Comparison of ENCODE assay signal across 12 mouse cellular contexts in genomic region chr10:20630122-20630521, GRCm38 (mm10).
DNase-seq lines count a peak whose midpoint lies in the region; ATAC-seq and TF ChIP-seq lines count a peak whose summit lies in the region.
"Had no signal": no experiment of that assay in that cellular context is flagged by ENCODE, and none has a peak within 500 bp of the region (broad histone marks: within the 10 kb centered on the region; RNA-seq: fewer than 3 reads in every experiment).

No protein-coding gene starts in this region.

- ATAC-seq in heart, embryonic 12.5 days (ENCODE audit: insufficient number of reproducible peaks, low FRiP score): no peak
- peak; percentile 83; the same call in 1 of the 2 replicates for ATAC-seq in lung, embryonic 14.5 days (ENCODE audit: insufficient read depth)

- no peak overlapping the region for H3K9ac ChIP-seq in heart, embryonic 12.5 days
- H3K9ac ChIP-seq in lung, embryonic 14.5 days: no peak overlapping the region
- H3K9ac ChIP-seq: heart, embryonic 13.5 days had no signal

- no peaks in the 10 kb centered on the region for H3K27me3 ChIP-seq in heart, embryonic 12.5 days (replicated peaks)
- no peaks in the 10 kb centered on the region for H3K27me3 ChIP-seq in lung, embryonic 14.5 days (ENCODE audit: insufficient read depth, low read length)
- H3K27me3 ChIP-seq: heart, embryonic 13.5 days had no signal

- H3K4me3 ChIP-seq in heart, embryonic 12.5 days: no peak overlapping the region
- no peak overlapping the region for H3K4me3 ChIP-seq in lung, embryonic 14.5 days (ENCODE audit: low read depth, low read length)
- H3K4me3 ChIP-seq: forebrain, embryonic 10.5 days; heart, embryonic 13.5 days had no signal

- no peak overlapping the region for H3K27ac ChIP-seq in heart, embryonic 12.5 days (ENCODE audit: poor library complexity, severe bottlenecking)
- H3K27ac ChIP-seq in lung, embryonic 14.5 days (ENCODE audit: low read depth): peak overlapping the region; percentile 60; the same call in 1 of the 2 replicates
- H3K27ac ChIP-seq: forebrain, embryonic 10.5 days; heart, embryonic 13.5 days had no signal

- peaks cover 9% of the 10 kb centered on the region; the same call in 1 of the 2 replicates for H3K36me3 ChIP-seq in heart, embryonic 12.5 days
- H3K36me3 ChIP-seq in lung, embryonic 14.5 days (ENCODE audit: insufficient read depth): no peaks in the 10 kb centered on the region
- H3K36me3 ChIP-seq: forebrain, embryonic 10.5 days had no signal

- no peak for TF ChIP-seq CTCF in lung, embryonic 14.5 days (IDR thresholded peaks at IDR 0.05; ENCODE audit: low read depth)

- 67% methylated on average over 7 of the region's 7 CpGs for WGBS in heart, embryonic 12.5 days
- WGBS in lung, embryonic 14.5 days: 28% methylated on average over 7 of the region's 7 CpGs

- intact Hi-C loops in heart, postnatal 14 days (cut with DNase I): no loop called here

- DNase-seq in heart, postnatal 14 days: peak; percentile 20 to 45
- peak; percentile 20 for DNase-seq in urinary bladder, postnatal 14 days (ENCODE audit: low spot score)
- DNase-seq in urinary bladder, postnatal 10 days (ENCODE audit: low spot score): no peak
- DNase-seq in lung, embryonic 14.5 days: peak; percentile 89
- DNase-seq in Muller cell, postnatal 12 days (ENCODE audit: inconsistent ontology term): no peak
- no peak for DNase-seq in kidney, adult 18-20 months
- DNase-seq: cerebellum, adult 9-11 months; kidney, adult 11 months; spleen, adult 18-20 months had no signal

- no peaks in the 10 kb centered on the region for H3K9me3 ChIP-seq in heart, embryonic 12.5 days (replicated peaks)
- no peaks in the 10 kb centered on the region for H3K9me3 ChIP-seq in lung, embryonic 14.5 days (ENCODE audit: low read depth, low read length)
- H3K9me3 ChIP-seq: forebrain, embryonic 10.5 days; heart, embryonic 13.5 days had no signal

- H3K4me2 ChIP-seq in heart, embryonic 12.5 days: no peak overlapping the region
- peak overlapping the region; percentile 23; the same call in 1 of the 2 replicates for H3K4me2 ChIP-seq in lung, embryonic 14.5 days
- H3K4me2 ChIP-seq: heart, embryonic 13.5 days had no signal

- no peaks in the 10 kb centered on the region; the same call in 1 of the 2 replicates for H3K4me1 ChIP-seq in heart, embryonic 12.5 days (replicated peaks)
- H3K4me1 ChIP-seq in lung, embryonic 14.5 days (ENCODE audit: insufficient read depth): peaks cover 4% of the 10 kb centered on the region

Comparison
In these comparisons a context has a peak if more than half of its experiments do, and no peak if none do; other contexts are left out.
1. DNase-seq: peak in heart, postnatal 14 days (2 of 2), urinary bladder, postnatal 14 days (single experiment) and lung, embryonic 14.5 days (single experiment); none in urinary bladder, postnatal 10 days (single experiment), Muller cell, postnatal 12 days (single experiment) and kidney, adult 18-20 months (single experiment).